Mouse (Mus musculus): ENCODE measurements around the gene Psme2.

The Psme2 gene

DNA sequence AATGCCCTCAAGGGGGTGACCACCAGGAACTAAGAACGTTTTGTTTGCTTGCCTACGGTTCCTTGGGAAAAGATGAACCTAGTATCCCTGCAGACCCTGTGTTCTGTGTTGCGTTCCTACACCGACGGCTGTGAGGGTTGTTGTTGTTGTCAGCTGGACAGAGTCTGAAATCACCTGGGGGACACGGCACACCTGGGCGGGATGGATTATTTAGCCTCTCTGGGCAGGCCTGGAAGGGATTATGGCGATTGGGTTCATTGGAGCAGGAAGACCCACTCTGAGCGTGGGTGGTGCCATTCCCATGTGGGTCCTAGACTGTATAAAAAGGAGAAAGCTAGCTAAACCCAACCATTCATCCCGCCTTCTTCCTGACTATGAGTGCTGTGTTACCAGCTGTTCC is 29.1 kb downstream of the Psme2 start:
- DNase-seq = no peak

DNA sequence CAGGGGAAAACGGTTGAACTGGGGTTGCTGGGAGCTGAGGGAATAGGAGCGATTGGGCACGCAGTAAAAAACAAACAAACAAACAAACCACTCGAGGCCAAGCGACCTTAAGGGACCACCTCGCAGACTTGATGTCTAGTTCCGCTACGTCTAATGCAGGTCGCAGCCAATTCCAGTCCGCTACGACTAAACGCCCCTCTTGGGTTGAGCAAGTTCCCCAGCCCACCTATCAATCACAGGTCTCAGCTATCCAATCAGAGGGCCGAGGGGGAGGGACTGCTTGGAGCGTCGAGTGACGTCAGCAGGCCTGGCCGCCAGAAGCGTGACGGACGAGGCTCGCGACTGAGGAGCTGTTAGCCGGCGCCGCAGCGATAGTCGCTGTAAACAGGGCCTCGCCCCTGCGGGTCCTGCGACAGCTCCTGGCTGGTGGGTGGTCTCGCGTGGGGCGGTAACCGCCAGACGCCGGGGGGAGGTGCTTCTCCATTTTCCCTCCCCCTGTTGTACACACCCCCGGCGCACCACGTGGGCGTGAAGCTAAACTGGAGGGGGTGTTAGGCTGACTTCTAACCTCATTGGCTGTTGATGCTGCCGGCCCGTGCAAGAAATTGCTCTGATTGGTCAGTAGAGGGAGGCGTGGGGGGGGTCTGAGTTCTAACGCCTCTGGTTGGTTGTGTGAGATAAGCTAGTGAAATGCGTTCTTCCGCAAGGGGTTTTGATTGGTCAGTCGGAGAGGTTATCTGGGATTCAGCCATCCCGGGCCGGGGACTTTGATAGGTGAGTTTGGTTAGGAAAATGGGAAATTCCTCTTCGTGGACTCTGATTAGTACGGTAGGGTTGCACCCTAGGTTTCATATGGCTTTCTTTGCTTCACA is 30.5 kb downstream of the Psme2 start, which contains the start of gene A730061H03Rik:
Gene A730061H03Rik (minus strand): TSS at position 205 of the 872 bp plus-strand sequence.
- DNase-seq = peak; percentile 95

DNA sequence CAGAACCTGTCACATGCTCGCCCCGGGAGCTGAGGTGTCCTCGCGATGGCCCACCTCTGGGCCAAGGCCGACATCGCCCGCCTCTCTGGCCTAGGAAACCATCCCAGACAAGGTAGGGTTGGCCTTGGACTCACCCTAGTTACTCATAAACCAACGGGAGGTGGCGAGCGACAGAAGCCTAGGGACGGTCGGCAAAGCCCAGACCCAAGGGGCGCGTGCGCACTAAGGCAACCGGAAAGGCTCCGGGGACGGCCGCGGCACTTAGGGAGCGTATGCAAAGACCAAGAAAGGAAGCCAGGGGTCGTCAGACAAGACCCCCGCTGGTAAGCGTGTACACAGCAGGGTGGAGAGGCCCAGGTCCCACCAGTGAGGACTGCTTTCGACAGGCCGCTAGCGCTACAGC is 31.1 kb downstream of the Psme2 start, which contains the start of gene Dcaf11:
Gene Dcaf11 (plus strand): TSS at position 208 of the 403 bp plus-strand sequence.
- peak; percentile 90 for DNase-seq

DNA sequence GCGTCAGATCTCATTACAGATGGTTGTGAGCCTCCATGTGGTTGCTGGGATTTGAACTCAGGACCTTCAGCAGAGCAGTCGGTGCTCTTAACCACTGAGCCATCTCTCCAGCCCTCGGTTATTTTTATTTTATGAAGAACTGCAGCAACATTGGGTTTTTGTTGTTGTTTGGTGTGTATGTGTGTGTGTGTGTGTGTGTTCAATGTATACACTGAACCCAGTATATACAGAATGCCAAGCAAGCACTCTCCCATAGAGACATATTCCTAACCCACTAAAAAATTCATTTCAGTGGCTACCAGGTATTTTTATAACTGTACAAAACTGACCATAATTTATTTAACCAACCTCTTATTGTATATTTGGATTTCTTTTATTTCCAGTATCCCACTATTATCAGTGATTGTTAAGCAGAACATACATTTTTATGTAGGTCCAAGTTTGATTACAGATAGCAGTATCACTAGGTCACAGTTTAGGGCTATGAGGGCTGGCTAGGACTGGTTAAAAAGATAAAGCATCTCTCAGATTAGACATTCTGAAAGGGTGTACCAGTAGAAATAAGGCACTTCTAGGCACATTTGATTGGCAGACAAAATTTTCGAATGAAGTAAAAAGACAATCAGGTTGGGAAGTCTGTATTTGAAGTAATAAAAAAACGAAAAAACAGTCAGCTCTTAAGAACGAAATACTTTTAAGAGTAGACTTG is 32.0 kb downstream of the Psme2 start:
- no peak for DNase-seq

DNA sequence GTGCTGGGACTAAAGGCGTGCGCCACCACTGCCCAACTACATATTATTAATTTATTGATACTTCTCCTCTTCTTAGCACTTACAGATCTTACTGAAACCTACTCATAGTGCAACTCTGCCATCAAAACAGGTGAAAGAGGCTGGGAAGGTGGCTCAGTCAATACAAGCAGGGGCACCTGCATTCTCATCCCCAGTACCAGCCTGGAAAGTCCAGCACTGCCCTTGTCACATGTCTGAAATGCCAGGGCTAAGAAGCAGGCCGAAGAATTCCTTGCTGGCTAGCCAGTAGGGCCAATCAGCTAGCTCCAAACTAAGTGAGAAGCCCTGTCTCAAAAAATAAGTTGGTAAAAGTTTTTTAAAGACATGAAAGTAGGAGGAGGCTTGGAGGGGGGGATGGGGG is 33.3 kb downstream of the Psme2 start:
- no peak for DNase-seq

DNA sequence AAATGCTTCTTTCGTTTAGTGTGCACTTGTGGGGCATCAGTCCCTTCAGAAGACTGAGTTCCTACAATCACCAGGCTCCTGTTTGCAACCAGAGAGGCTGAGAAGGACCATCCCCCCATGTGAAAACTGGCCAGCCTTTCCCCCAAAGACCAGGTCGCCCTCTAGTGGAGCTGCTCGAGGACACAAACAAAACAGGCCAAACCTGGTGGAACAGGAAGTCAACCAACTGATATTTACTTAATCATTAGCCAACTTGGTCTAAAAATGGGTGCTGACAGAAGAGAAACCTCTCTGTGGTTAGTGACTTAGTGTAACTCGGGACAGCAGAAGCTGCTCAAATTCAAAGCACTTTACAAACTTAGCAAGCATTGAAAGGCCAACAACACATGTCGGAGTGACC is 33.9 kb downstream of the Psme2 start:
- peak; percentile 73 for DNase-seq

DNA sequence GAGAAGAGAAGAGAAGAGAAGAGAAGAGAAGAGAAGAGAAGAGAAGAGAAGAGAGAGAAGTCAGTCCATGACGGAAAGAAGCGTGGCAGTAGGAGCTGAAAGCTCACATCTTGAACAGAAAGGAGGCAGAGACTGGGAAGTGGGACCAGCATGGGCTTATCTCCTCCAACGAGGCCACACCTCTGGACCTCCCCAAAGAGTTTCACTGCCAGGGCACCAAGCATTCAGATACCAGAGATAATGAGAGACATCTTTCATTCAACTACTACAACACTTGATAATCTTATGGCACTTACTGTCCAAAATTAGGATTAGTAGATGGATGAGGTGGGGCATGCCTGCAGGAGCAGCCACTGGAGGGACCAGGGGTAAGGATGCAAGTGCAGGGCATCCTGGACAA is 35.1 kb downstream of the Psme2 start:
- no peak for DNase-seq

DNA sequence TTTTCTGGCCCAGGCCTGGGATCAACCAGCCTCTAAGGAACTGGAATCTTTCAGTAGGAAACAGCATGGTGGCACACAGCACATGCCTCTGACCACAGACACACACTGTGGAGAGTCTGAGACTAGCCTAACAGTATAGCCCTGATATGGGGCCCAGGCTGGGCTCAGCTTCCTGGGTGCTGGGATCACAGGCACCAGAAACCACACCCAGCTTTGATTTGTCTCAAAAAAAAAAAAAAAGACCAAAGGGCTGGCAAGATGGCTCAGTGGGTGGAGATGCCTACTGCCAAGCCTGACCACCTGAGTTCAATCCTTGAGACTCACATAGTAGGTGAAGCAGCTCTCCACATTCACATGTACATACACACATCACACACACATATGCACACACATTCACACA is 36.3 kb downstream of the Psme2 start:
- no peak for DNase-seq

DNA sequence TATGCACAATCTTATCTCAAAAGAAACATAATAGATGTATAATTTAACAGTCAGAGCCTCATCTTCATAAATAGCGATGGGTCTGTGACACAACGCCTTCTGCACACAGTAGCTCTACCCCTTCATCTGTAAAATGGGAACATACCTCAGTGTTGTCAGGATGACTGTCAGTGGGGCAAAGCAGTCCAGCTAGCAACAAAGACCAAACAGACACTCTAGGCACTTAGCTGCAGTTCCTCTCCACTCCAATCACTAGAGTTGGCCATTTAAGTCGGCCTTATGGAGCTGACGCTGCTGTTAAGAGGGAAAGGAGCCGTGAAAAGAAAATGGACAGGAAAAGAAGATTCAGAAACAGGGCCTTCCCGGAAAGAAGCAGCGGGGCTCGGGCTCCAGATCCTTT is 39.1 kb downstream of the Psme2 start:
- DNase-seq = no peak

DNA sequence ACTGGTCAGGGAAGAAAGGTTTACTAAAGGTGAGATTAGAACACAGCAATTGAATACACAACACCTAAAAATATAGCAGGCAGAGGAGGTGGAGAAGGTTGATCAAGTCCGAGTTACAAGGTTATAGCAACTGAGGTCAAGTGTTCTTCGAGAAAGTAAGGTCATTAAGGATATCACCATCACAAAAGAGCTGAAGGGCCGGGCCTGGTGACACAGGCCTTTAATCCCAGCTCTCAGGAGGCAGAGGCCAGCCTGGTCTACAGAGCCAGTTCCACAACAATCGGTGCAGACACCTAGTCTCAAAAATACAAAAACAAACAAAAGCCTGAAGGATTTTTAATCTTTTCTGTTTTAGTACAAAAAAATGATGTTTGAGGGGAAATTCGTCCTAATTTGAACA is 39.6 kb downstream of the Psme2 start:
- DNase-seq = no peak

DNA sequence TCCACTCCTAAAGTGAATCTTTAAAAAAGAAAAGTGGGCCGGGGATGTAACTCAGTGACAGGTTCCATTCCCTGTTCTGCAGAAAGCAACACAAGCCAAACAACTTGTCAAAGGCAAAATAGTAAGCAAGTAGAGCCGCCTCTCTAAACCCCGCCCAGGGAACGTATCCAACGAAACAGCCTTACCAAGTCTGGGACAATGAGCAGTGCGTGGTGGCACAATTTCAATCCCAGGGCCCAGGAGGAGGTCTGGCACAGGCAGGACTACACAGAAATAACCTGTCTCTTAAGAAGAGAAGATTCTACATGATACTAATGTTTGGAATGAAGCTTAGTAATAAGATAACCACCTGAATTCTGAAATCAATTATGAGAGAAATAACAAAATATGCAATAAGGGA is 40.7 kb downstream of the Psme2 start:
- no peak for DNase-seq

DNA sequence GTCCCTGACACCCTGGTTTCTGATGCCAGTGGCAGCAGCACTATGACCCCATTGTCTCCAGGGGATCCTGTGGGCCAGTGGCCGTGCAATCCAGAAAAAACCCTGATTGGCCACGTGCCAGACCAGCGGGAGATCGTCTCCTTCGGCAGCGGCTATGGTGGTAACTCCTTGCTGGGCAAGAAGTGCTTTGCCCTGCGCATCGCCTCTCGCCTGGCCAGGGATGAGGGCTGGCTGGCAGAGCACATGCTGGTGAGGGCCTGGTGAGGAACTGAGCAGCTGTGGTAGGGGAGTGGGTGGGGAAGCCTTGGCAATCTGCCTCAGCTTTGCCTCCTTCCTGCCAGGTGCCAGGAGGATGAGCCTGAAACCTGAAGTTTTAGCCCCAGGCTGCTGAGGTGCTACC is 46.6 kb downstream of the Psme2 start:
- DNase-seq = peak; percentile 25

DNA sequence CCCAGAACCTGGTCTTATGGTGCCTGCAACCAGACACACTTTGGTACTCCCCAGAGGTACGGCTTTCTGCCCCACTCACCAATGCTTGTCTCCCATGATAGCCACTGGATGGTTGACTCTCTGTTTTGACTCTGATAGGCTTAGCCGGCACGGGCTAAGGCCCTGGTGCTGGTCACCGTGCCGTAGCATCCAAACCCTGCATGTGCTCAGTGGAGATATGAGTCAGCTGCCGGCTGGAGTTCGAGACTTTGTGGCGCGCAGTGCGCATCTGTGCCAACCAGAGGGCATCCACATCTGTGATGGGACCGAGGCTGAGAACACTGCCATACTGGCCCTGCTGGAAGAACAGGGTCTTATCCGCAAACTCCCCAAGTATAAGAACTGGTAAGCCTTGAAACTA is 48.6 kb downstream of the Psme2 start:
- DNase-seq = no peak

DNA sequence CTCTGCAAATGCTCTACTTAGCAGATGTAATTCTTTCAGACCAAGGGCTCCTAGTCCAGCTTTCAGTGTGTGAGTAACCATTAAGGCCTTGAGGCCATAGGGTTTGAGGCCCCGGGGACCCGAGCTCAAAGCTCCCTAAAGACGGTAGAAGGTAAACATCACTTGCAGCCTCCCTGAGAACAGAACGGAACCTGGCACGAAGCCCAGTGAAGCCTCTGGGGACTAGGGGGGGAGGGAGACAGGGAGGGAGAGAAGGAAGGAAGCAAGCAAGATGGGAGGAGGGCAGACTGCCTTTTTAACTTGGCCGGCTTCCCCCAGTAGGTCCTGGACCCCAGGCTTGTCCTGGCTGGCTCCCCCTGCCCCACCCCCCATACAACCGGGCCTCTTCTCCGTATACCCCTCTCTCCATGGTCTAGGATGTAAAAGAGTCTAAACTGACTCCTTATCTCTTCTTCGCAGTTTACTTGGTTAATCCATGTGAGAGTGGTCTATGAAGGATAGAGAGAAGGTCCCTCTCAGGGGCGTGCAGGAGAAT is 50.1 kb downstream of the Psme2 start:
- DNase-seq = peak; percentile 83

DNA sequence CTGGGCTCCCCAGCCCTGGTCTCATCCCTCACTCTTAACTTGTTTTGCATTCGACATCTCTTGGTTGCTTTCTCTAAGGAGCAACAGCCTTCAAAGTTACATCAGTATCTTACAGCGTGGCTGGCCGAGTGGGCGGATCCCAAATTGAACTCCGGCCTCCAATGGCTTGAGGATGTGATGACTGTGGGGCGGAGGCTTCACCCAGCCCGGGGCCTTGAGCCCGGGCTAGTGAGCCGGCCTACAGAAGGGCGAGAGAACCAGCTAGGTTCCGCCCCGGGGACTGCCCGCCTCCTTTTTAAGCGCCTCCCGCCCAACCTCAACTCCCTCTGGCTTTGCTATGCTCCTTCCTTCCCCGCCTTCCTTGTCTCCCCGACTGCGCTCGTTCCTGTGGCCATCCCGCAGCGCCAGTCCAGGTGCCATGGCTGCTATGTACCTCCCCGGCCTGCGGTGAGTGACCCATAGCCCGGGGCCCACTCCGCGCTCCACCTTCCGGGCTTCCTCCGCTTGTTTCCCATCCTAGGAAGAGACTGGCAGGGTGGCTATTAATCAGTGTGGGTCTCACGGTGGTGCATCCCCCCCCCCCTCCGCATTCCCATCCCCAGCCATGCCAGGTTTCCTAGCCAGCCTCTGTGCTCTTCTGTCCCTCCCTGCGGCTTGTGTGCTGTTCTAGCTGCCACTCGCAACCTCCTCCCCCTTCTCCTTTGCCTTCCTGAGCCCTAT is 50.7 kb downstream of the Psme2 start, which contains the start of gene Pck2:
Gene Pck2 (plus strand): TSS at position 200 of the 720 bp plus-strand sequence.
- DNase-seq = peak; percentile 69
